Mouse (Mus musculus) midbrain, embryonic 10.5 days (tissue): ENCODE results near the gene Vps35l. TPM values are rescaled to one million over a fixed set of nuclear protein-coding genes. Genes with fewer than 3 reads are reported as not detected.

Experiments
- DNase-seq: peaks from one replicate; pipeline ENCODE4 v3.0.0-alpha.2; 2017; ENCODE audit warnings: low spot score
- H3K27ac ChIP-seq: fragments of 300-500 bp; sonication (generic); replicated peaks from 2 replicates; pipeline ENCODE4 v1.5.1; 2016; ENCODE audit warnings: mild to moderate bottlenecking
- H3K27me3 ChIP-seq: fragments of 300-500 bp; sonication (generic); 2 replicates; pipeline ENCODE4 v1.6.1; 2016; ENCODE audit warnings: low read depth, mild to moderate bottlenecking; ENCODE audit not compliant: poor library complexity, severe bottlenecking
- H3K36me3 ChIP-seq: fragments of 300-500 bp; sonication (generic); 2 replicates; pipeline ENCODE4 v1.6.1; 2016; ENCODE audit warnings: mild to moderate bottlenecking, moderate library complexity
- H3K4me1 ChIP-seq: fragments of 300-500 bp; sonication (generic); 2 replicates; pipeline ENCODE4 v1.6.1; 2016
- H3K4me3 ChIP-seq: fragments of 300-500 bp; sonication (generic); 2 replicates; pipeline ENCODE4 v1.5.1; 2016; ENCODE audit warnings: mild to moderate bottlenecking, moderate library complexity
- H3K9me3 ChIP-seq: fragments of 300-500 bp; sonication (generic); replicated peaks from 2 replicates; pipeline ENCODE4 v1.6.1; 2016; ENCODE audit warnings: mild to moderate bottlenecking
- WGBS: fragments of 180-500 bp; shearing (Covaris S2); methylation state at CpG from one replicate; pipeline ENCODE4 v1.1.7; 2016; 5-methylcytosine and 5-hydroxymethylcytosine counted together
- polyA plus RNA-seq: library from polyadenylated mRNA; unstranded; fragments of >200 nt; fragmentation: Nextera tagmentation; extraction: Ambion mirVana; gene quantifications from 2 replicates; pipeline ENCODE4 v1.2.1, GENCODE M21; 2016

The Vps35l gene
- polyA plus RNA-seq, 1 experiment from 2014 or later, result 68.6 TPM

GRCm38 (mm10) chr7:118744766-118745165 is 4.7 kb downstream of the Vps35l start:
- WGBS, result 91% methylated on average over 5 of the region's 5 CpGs
- Histone ChIP-seq H3K27me3 (no peaks in the 10 kb centered on the region), H3K4me1 (peaks cover 12% of the 10 kb centered on the region), H3K9me3 (no peaks in the 10 kb centered on the region), H3K4me3 (no peak overlapping the region), H3K36me3 (peaks cover 58% of the 10 kb centered on the region), H3K27ac (no peak overlapping the region)
- DNase-seq, result no peak

GRCm38 (mm10) chr7:118747891-118748672 is 8.1 kb downstream of the Vps35l start:
- 92% methylated on average over 12 of the region's 12 CpGs for WGBS
- Histone ChIP-seq H3K36me3 (peaks cover 91% of the 10 kb centered on the region), H3K4me1 (no peaks in the 10 kb centered on the region), H3K27me3 (no peaks in the 10 kb centered on the region), H3K9me3 (no peaks in the 10 kb centered on the region), H3K4me3 (no peak overlapping the region), H3K27ac (no peak overlapping the region)
- no peak for DNase-seq

- 81% methylated on average over 8 of the region's 8 CpGs for WGBS
- Histone ChIP-seq H3K36me3 (peaks cover 98% of the 10 kb centered on the region), H3K4me1 (no peaks in the 10 kb centered on the region), H3K27ac (no peak overlapping the region), H3K4me3 (no peak overlapping the region), H3K9me3 (no peaks in the 10 kb centered on the region), H3K27me3 (no peaks in the 10 kb centered on the region)
- no peak for DNase-seq
These were observed 9.7 kb downstream of the Vps35l start for GRCm38 (mm10) chr7:118749706-118750105.

- H3K27ac ChIP-seq, result no peak overlapping the region
- no peaks in the 10 kb centered on the region for H3K27me3 ChIP-seq
- WGBS, result 92% methylated on average over 7 of the region's 7 CpGs
- H3K4me3 ChIP-seq, result no peak overlapping the region
- no peak for DNase-seq
- H3K9me3 ChIP-seq, result no peaks in the 10 kb centered on the region
- no peaks in the 10 kb centered on the region for H3K4me1 ChIP-seq
- H3K36me3 ChIP-seq, result peaks cover 99% of the 10 kb centered on the region
These were observed 11.6 kb downstream of the Vps35l start for GRCm38 (mm10) chr7:118751625-118752024.

- no peak for DNase-seq
- Histone ChIP-seq H3K9me3 (no peaks in the 10 kb centered on the region), H3K4me3 (no peak overlapping the region), H3K27me3 (no peaks in the 10 kb centered on the region), H3K27ac (no peak overlapping the region), H3K36me3 (peaks cover 75% of the 10 kb centered on the region), H3K4me1 (no peaks in the 10 kb centered on the region)
- WGBS, result 92% methylated on average over 7 of the region's 7 CpGs
These were observed 15.7 kb downstream of the Vps35l start for GRCm38 (mm10) chr7:118755756-118756155.

- peaks cover 75% of the 10 kb centered on the region for H3K36me3 ChIP-seq
- no peaks in the 10 kb centered on the region for H3K27me3 ChIP-seq
- WGBS, result 95% methylated on average over 24 of the region's 24 CpGs
These were observed 16.7 kb downstream of the Vps35l start for GRCm38 (mm10) chr7:118756490-118757265.

GRCm38 (mm10) chr7:118758369-118758768 is 18.3 kb downstream of the Vps35l start:
- peaks cover 73% of the 10 kb centered on the region for H3K36me3 ChIP-seq
- 72% methylated on average over 4 of the region's 4 CpGs for WGBS
- H3K9me3 ChIP-seq, result no peaks in the 10 kb centered on the region
- H3K27me3 ChIP-seq, result no peaks in the 10 kb centered on the region
- H3K4me1 ChIP-seq, result no peaks in the 10 kb centered on the region
- no peak overlapping the region for H3K4me3 ChIP-seq
- DNase-seq, result no peak
- no peak overlapping the region for H3K27ac ChIP-seq

More at GRCm38 (mm10) chr7:118756490-118757265, 16.7 kb downstream of the Vps35l start:
- no peaks in the 10 kb centered on the region for H3K4me1 ChIP-seq
- DNase-seq, result no peak
- H3K27ac ChIP-seq, result no peak overlapping the region
- H3K9me3 ChIP-seq, result no peaks in the 10 kb centered on the region
- no peak overlapping the region for H3K4me3 ChIP-seq

- no peaks in the 10 kb centered on the region for H3K27me3 ChIP-seq
- no peaks in the 10 kb centered on the region for H3K9me3 ChIP-seq
- no peaks in the 10 kb centered on the region for H3K4me1 ChIP-seq
- H3K36me3 ChIP-seq, result peaks cover 73% of the 10 kb centered on the region
- no peak for DNase-seq
- WGBS, result 91% methylated on average over 5 of the region's 5 CpGs
- H3K4me3 ChIP-seq, result no peak overlapping the region
- H3K27ac ChIP-seq, result no peak overlapping the region
These were observed 19.3 kb downstream of the Vps35l start for GRCm38 (mm10) chr7:118759372-118759771.

- Histone ChIP-seq H3K4me3 (no peak overlapping the region), H3K27me3 (no peaks in the 10 kb centered on the region), H3K9me3 (no peaks in the 10 kb centered on the region), H3K4me1 (0 out of 2 replicates have a peak, but pooled peaks cover 4% of the 10 kb centered on the region), H3K36me3 (peaks cover 47% of the 10 kb centered on the region), H3K27ac (no peak overlapping the region)
- 91% methylated on average over 11 of the region's 11 CpGs for WGBS
- DNase-seq, result no peak
These were observed 23.9 kb downstream of the Vps35l start for GRCm38 (mm10) chr7:118763939-118764338.

GRCm38 (mm10) chr7:118764725-118765124 is 24.7 kb downstream of the Vps35l start:
- 88% methylated on average over 14 of the region's 14 CpGs for WGBS
- DNase-seq, result no peak
- Histone ChIP-seq H3K36me3 (peaks cover 45% of the 10 kb centered on the region), H3K4me3 (no peak overlapping the region), H3K4me1 (0 out of 2 replicates have a peak, but pooled peaks cover 4% of the 10 kb centered on the region), H3K27me3 (no peaks in the 10 kb centered on the region), H3K27ac (no peak overlapping the region), H3K9me3 (no peaks in the 10 kb centered on the region)

GRCm38 (mm10) chr7:118765604-118766003 is 25.6 kb downstream of the Vps35l start:
- H3K9me3 ChIP-seq, result no peaks in the 10 kb centered on the region
- H3K4me1 ChIP-seq, result 0 out of 2 replicates have a peak, but pooled peaks cover 4% of the 10 kb centered on the region
- no peaks in the 10 kb centered on the region for H3K27me3 ChIP-seq
- H3K4me3 ChIP-seq, result no peak overlapping the region
- 75% methylated on average over 8 of the region's 8 CpGs for WGBS
- DNase-seq, result no peak
- H3K27ac ChIP-seq, result no peak overlapping the region
- H3K36me3 ChIP-seq, result peaks cover 38% of the 10 kb centered on the region

- no peaks in the 10 kb centered on the region for H3K9me3 ChIP-seq
- H3K27ac ChIP-seq, result no peak overlapping the region
- H3K4me1 ChIP-seq, result 0 out of 2 replicates have a peak, but pooled peaks cover 4% of the 10 kb centered on the region
- H3K4me3 ChIP-seq, result no peak overlapping the region
- 67% methylated on average over 18 of the region's 18 CpGs for WGBS
- DNase-seq, result peak; percentile 46
- H3K27me3 ChIP-seq, result no peaks in the 10 kb centered on the region
- H3K36me3 ChIP-seq, result peaks cover 34% of the 10 kb centered on the region
These were observed 26.2 kb downstream of the Vps35l start for GRCm38 (mm10) chr7:118766119-118766833.
